Mouse (Mus musculus) liver, embryonic 16.5 days (tissue): Measurements from ENCODE around the gene Tlcd2. TPM values are rescaled to one million over a fixed set of nuclear protein-coding genes. Genes with fewer than 3 reads are reported as not detected.
A peak's percentile ranks its signal among the peaks of the same experiment; 100 is the strongest.
"Not testable (repeated sequence)": the region's sequence is repeated elsewhere in the genome, so short reads cannot be mapped to it uniquely, and the experiment has no call there.

Experiments
- ATAC-seq: fragments of 200-750 bp; cut with Nextera tagmentation; 2 replicates; pipeline ENCODE4 v1.8.0; 2017; ENCODE audit warnings: low read depth, mild to moderate bottlenecking, moderate number of reproducible peaks, moderate library complexity
- H3K27ac ChIP-seq: fragments of 300-500 bp; sonication (generic); 2 replicates; pipeline ENCODE4 v1.5.1; 2014; ENCODE audit warnings: mild to moderate bottlenecking, low read length
- H3K27me3 ChIP-seq: fragments of 300-500 bp; sonication (generic); 2 replicates; pipeline ENCODE4 v1.6.1; 2014; ENCODE audit warnings: low read depth, low read length, mixed read lengths; ENCODE audit not compliant: control insufficient read depth, insufficient read depth
- H3K36me3 ChIP-seq: fragments of 300-500 bp; sonication (generic); 2 replicates; pipeline ENCODE4 v1.6.1; 2014; ENCODE audit warnings: mild to moderate bottlenecking; ENCODE audit not compliant: control insufficient read depth, insufficient read depth
- H3K4me1 ChIP-seq: fragments of 300-500 bp; sonication (generic); 2 replicates; pipeline ENCODE4 v1.6.1; 2014; ENCODE audit warnings: low read depth, low read length, mixed read lengths; ENCODE audit not compliant: control insufficient read depth
- H3K4me2 ChIP-seq: fragments of 300-500 bp; sonication (generic); 2 replicates; pipeline ENCODE4 v1.6.1; 2014; ENCODE audit warnings: low read depth, low read length, mixed read lengths
- H3K4me3 ChIP-seq: fragments of 300-500 bp; sonication (generic); 2 replicates; pipeline ENCODE4 v1.5.1; 2014; ENCODE audit warnings: low read depth, mild to moderate bottlenecking, low read length
- H3K9ac ChIP-seq: fragments of 300-500 bp; sonication (generic); 2 replicates; pipeline ENCODE4 v1.6.1; 2014; ENCODE audit warnings: low read depth, low read length
- H3K9me3 ChIP-seq: fragments of 300-500 bp; sonication (generic); replicated peaks from 2 replicates; pipeline ENCODE4 v1.6.1; 2016; ENCODE audit warnings: low read length; ENCODE audit not compliant: control insufficient read depth
- WGBS: fragments of 180-500 bp; shearing (Covaris S2); extraction: QIAGEN DNeasy Blood & Tissue Kit; methylation state at CpG from one replicate; pipeline ENCODE4 v1.1.7; 2014; ENCODE audit not compliant: insufficient replicate concordance; 5-methylcytosine and 5-hydroxymethylcytosine counted together
- polyA plus RNA-seq: library from polyadenylated mRNA; unstranded; fragments of >200 nt; fragmentation: Nextera tagmentation; extraction: Ambion mirVana; gene quantifications from 2 replicates; pipeline ENCODE4 v1.2.1, GENCODE M21; 2015

The Tlcd2 gene
- polyA plus RNA-seq, 1 experiment from 2014 or later = 20.4 TPM

DNA sequence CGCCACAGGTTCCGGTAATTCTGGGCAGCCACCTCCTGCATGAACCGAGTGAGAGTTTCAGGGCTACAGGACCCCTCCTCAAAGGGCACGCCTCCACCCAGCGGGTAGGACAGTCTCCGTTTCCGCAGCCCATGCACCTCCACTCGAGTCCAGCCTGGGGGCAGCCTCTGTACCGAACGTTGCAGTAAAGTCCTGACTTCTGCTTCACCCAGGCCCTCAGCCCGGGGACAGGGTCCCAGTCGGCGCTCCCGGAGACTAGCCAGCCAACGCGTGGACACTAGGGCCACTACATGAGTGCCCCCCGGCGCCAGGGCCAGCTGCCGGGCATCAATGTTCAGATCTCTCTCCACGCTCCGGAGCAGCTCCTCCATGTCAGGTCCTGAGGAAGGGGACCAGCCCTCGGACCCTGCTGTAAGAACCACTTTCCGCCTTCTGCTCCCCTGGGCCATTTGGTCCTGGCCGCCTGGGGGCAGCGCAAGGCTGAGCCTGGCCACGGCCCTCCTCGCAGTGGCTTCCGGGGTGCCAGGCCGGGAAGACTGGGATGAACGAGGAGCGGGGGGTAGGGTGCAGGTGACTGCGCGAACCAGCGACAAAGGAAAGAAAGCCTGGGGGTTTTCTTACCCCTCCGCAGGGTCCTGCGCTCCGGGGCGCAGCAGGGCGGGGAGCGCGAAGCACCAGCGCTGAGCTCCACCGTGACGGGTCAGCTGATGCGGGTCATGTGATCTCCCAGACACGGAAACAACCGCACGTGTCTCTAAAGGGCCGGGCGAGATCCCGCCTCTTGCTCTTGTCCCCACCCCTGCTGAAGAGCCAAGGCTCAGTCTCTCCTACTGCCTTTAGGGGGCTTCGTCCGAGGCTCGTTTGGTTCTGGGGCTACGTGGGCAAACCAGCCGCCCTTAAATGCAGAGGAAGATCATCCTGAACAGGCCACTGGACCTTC lies 7.3 kb upstream of the Tlcd2 start, which contains the start of gene Wdr81:
TSS of gene Wdr81 (minus strand) at position 727 of the 940 bp plus-strand sequence.
- peaks cover 5% of the 10 kb centered on the region; the same call in 1 of the 2 replicates for H3K36me3 ChIP-seq
- peak within 1 kb of the TSS; percentile 71 for H3K27ac ChIP-seq
- no peaks in the 10 kb centered on the region for H3K9me3 ChIP-seq
- peaks cover 82% of the 10 kb centered on the region for H3K4me1 ChIP-seq
- peak within 1 kb of the TSS; percentile 83 for H3K9ac ChIP-seq
- H3K4me2 ChIP-seq = peak within 1 kb of the TSS; percentile 98
- peak; percentile 76 for ATAC-seq
- peak within 1 kb of the TSS; percentile 74 for H3K4me3 ChIP-seq
- H3K27me3 ChIP-seq = no peaks in the 10 kb centered on the region
- 2% methylated on average over 56 of the region's 56 CpGs for WGBS

DNA sequence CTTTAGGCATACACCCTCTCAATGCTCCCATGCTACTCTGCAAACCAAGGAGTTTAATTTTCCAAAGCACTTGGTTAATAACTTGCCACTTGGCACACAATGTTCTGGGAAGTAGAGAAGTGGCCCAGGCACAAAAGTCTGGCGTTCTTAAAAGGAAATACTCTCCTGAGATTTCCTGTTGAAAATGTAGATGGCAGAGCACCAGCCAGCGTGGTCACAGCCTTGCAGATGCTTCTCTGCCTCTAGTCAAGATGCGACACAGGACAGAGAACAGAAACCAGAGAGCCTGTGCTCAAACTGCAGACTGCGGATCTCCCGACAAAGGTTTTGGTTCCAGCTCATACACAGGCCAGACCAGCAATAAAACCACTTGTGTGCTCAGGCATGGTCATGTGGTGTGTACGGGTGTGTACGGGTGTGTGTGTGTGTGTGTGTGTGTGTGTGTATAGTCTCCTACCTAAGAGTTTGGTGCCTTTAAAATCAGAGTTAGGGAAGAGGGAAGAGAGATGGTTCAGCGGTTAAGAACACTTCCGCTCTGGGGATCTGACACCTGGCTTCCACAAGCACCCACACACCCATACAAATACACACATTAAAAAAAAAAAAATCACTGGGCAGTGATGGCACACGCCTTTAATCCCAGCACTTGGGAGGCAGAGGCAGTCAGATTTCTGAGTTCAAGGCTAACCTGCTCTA lies 6.3 kb upstream of the Tlcd2 start:
- no peak overlapping the region for H3K4me3 ChIP-seq
- WGBS = 64% methylated on average over 10 of the region's 10 CpGs

DNA sequence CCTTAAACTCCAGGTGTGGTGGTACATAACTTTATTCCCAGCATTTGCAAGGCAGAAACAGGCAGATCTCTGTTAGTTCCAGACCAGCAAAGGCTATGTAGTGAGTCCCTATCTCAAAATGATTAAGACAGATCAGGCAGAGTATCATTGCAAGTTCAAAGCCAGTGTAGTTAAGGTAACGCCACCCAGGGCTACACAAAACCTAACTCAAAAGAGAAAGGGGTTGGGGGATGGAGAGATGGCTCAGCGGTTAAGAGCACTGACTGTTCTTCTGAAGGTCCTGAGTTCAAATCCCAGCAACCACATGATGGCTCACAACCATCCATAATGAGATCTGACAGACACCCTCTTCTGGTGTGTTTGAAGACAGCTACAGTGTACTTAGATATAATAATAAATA lies 5.5 kb upstream of the Tlcd2 start:
- H3K36me3 ChIP-seq, H3K9ac ChIP-seq, H3K27ac ChIP-seq, H3K27me3 ChIP-seq, H3K4me2 ChIP-seq, H3K9me3 ChIP-seq, H3K4me3 ChIP-seq, ATAC-seq: not testable (repeated sequence)
- WGBS = 70% methylated on average over 2 of the region's 2 CpGs
- peaks cover 80% of the 10 kb centered on the region for H3K4me1 ChIP-seq

More for the DNA sequence above, 6.3 kb upstream of the Tlcd2 start:
- Histone ChIP-seq H3K27ac (peak overlapping the region; percentile 53), H3K36me3 (peaks cover 5% of the 10 kb centered on the region; the same call in 1 of the 2 replicates), H3K4me1 (peaks cover 85% of the 10 kb centered on the region), H3K9me3 (no peaks in the 10 kb centered on the region), H3K4me2 (peak overlapping the region; percentile 98), H3K27me3 (no peaks in the 10 kb centered on the region), H3K9ac (no peak overlapping the region; the same call in 1 of the 2 replicates)
- ATAC-seq = no peak

DNA sequence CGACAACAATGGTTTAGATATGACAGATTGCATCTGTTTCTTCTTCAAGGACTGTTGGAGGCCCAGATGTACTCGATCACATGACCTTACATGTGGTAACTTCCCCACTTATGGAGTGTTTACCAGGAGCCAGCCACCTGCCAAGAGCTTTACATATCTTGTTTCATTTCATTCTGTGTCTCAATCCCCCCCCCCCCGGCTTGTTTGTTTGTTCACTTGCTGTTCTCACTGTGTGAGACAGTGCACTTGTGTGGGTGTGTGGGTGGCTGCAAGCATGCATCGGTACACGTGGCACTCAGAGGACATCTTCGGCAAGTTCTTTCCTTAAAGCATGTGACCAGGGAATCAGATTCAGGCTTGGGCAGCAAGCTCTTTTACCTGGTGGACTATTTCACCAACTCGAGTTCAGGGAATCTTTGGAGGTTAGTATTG lies 5.1 kb upstream of the Tlcd2 start:
- 64% methylated on average over 7 of the region's 7 CpGs for WGBS
- peak overlapping the region; percentile 20; the same call in 1 of the 2 replicates for H3K27ac ChIP-seq

DNA sequence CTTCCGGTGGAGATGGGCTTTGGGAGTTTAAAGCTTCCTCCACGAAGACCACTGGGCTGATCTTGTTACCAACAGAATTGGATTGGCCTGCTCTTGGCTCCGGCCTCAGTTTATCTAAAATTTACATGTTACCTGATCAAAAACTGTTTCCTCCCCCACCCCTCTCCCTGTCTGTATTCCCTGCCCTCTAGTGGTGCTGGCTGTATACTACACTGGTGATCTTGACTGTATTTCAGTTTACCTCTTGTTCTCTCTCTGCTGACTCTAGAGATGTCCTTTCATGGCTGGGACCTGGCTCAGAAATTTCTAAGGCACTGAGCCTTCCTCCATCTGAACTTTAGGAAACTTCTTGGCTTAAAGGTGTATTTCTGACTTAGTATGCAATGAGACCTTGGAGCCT lies 3.3 kb upstream of the Tlcd2 start:
- peaks cover 67% of the 10 kb centered on the region for H3K4me1 ChIP-seq

More for the DNA sequence above, 5.1 kb upstream of the Tlcd2 start:
- Histone ChIP-seq H3K9me3 (no peaks in the 10 kb centered on the region), H3K9ac (no peak overlapping the region), H3K4me3 (no peak overlapping the region), H3K4me2 (no peak overlapping the region), H3K4me1 (peaks cover 75% of the 10 kb centered on the region), H3K36me3 (peaks cover 5% of the 10 kb centered on the region; the same call in 1 of the 2 replicates), H3K27me3 (no peaks in the 10 kb centered on the region)
- no peak for ATAC-seq

DNA sequence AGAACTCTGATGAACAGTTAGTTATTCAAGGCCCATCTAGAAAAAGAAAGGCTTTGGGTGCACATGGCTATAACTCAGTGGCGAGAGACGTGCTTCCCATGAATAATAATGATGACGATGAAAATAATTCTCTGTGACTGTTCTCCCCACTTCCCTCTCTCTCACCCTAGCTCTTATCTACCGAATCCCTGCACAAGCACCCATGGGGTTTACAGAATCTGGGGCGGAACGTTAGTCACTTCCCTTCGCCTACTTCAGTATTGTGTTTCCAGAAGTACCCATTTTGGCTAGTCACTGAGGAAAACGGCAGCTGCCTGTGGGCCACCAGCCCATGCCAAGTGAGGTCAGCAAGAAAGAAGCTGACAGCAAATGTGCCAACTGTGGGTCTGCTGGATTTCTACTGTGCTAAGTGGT lies 2.9 kb upstream of the Tlcd2 start:
- peak overlapping the region; percentile 98 for H3K27ac ChIP-seq
- no peaks in the 10 kb centered on the region for H3K27me3 ChIP-seq
- ATAC-seq = no peak
- no peak overlapping the region for H3K4me3 ChIP-seq
- H3K9me3 ChIP-seq = no peaks in the 10 kb centered on the region
- no peak overlapping the region; the same call in 1 of the 2 replicates for H3K9ac ChIP-seq
- WGBS = 15% methylated on average over 8 of the region's 8 CpGs
- H3K4me2 ChIP-seq = peak overlapping the region; percentile 33; the same call in 1 of the 2 replicates
- peaks cover 4% of the 10 kb centered on the region for H3K36me3 ChIP-seq
- peaks cover 67% of the 10 kb centered on the region for H3K4me1 ChIP-seq

More for the DNA sequence above, 3.3 kb upstream of the Tlcd2 start:
- Histone ChIP-seq H3K9me3 (no peaks in the 10 kb centered on the region), H3K27me3 (no peaks in the 10 kb centered on the region), H3K27ac (peak overlapping the region; percentile 98), H3K4me3 (no peak overlapping the region), H3K9ac (peak overlapping the region; percentile 37; the same call in 1 of the 2 replicates), H3K4me2 (peak overlapping the region; percentile 33), H3K36me3 (no peaks in the 10 kb centered on the region)
- ATAC-seq = no peak
- 9% methylated on average over 3 of the region's 3 CpGs for WGBS

DNA sequence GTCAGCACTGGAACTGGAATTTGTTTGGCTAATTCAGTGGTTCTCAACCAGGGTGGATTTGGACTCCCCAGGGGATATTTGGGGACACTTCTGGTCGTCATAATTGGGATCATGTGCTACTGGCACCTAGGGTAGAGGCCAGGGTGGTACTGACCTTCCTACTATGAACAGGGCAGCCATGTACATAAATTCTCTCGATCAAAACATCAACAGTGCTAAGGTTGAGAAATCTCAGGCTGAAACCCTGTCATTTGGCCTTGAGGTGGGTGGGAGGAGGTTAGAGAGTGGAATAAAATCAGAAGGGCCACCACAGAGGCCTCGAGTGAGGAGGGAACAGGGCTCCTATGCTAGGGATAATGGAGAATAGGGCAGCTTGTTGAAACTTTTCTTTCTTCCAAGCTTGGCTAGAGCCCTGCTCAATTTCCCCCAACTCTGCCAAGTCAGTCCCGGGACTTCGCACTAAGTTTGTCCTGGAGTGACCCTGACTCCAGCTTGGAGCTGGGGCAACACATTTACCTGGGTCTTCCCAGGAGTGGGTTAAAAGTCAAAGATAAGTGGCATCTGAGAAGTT lies 2.3 kb upstream of the Tlcd2 start:
- peak overlapping the region; percentile 87 for H3K4me2 ChIP-seq
- no peaks in the 10 kb centered on the region for H3K27me3 ChIP-seq
- no peak overlapping the region; the same call in 1 of the 2 replicates for H3K4me3 ChIP-seq
- ATAC-seq = no peak
- no peaks in the 10 kb centered on the region for H3K9me3 ChIP-seq
- WGBS = 45% methylated on average over 5 of the region's 5 CpGs
- H3K9ac ChIP-seq = peak overlapping the region; percentile 41
- H3K4me1 ChIP-seq = peaks cover 65% of the 10 kb centered on the region
- peaks cover 6% of the 10 kb centered on the region for H3K36me3 ChIP-seq
- peak overlapping the region; percentile 98 for H3K27ac ChIP-seq

DNA sequence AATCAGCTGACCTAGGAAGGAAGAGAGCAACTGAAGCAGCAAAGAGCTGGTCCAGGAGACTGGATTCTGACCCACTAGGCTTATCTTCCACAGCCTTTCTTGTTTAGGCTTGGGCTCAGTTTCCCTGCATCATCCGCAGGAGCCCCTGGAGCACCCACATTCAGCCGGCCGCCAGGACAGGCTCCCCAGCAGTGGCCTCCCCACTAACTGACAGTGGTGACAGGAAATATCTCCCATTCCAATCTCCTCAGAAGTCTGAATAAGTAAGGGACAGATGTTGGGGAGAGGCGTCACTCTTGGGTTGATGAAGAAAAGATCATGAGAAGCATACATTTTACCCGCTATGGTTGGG lies 1.8 kb upstream of the Tlcd2 start:
- Histone ChIP-seq H3K9ac (peak overlapping the region; percentile 41), H3K27ac (peak overlapping the region; percentile 98), H3K9me3 (no peaks in the 10 kb centered on the region), H3K36me3 (peaks cover 11% of the 10 kb centered on the region), H3K4me2 (peak overlapping the region; percentile 87), H3K4me1 (peaks cover 65% of the 10 kb centered on the region), H3K4me3 (peak overlapping the region; percentile 59), H3K27me3 (no peaks in the 10 kb centered on the region)
- 13% methylated on average over 5 of the region's 5 CpGs for WGBS
- ATAC-seq = no peak
